Mouse (Mus musculus): ENCODE data around the gene 4933434E20Rik. TPM values are rescaled to one million over a fixed set of nuclear protein-coding genes. Genes with fewer than 3 reads are reported as not detected.

4933434E20Rik gene
- polyA plus RNA-seq, 1 experiment from 2014 or later, result 207 TPM

DNA sequence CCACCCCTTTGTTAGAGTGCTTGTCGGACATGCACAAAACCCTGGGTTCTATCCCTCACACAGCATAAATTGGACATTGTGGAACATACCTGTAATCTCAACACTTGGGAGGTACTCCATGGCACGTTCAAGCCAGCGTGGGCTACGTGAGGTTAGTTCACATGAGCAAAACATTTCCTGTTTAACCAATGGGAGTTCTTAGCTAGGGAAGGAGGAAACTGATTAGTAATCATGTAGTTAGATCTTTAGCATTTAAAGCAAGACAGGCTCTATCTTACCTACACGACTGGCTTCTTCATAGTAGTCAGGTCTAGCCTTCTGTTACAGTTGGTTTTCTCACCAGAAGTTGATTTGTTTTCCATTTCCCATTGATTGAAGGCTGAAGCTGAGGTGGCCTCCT, 34.6 kb downstream of the 4933434E20Rik start:
- Histone ChIP-seq H3K36me3 (ENCODE audit: control insufficient read depth, insufficient read depth, low read length) (peaks cover 35% of the 10 kb centered on the region), H3K27me3 (replicated peaks; ENCODE audit: control insufficient read depth, insufficient read depth, low read length) (no peaks in the 10 kb centered on the region), H3K4me1 (ENCODE audit: control insufficient read depth, insufficient read depth, low read depth, low read length) (peaks cover 32% of the 10 kb centered on the region), H3K27ac (ENCODE audit: low read depth, low read length) (no peak overlapping the region), H3K9ac (ENCODE audit: low read depth, low read length) (no peak overlapping the region), H3K4me3 (ENCODE audit: low read length) (no peak overlapping the region), H3K9me3 (ENCODE audit: control insufficient read depth, low read length) (no peaks in the 10 kb centered on the region), H3K4me2 (ENCODE audit: low read length) (no peak overlapping the region)
- 90% methylated on average over 5 of the region's 5 CpGs for WGBS
- no peak for ATAC-seq

GRCm38 (mm10) chr3:90088617-90089016, 37.2 kb downstream of the 4933434E20Rik start:
- Histone ChIP-seq H3K27ac (ENCODE audit: low read depth, low read length) (no peak overlapping the region), H3K9me3 (ENCODE audit: control insufficient read depth, low read length) (no peaks in the 10 kb centered on the region), H3K36me3 (ENCODE audit: control insufficient read depth, insufficient read depth, low read length) (peaks cover 50% of the 10 kb centered on the region), H3K27me3 (replicated peaks; ENCODE audit: control insufficient read depth, insufficient read depth, low read length) (no peaks in the 10 kb centered on the region), H3K4me3 (ENCODE audit: low read length) (no peak overlapping the region), H3K4me1 (ENCODE audit: control insufficient read depth, insufficient read depth, low read depth, low read length) (peaks cover 8% of the 10 kb centered on the region), H3K4me2 (ENCODE audit: low read length) (no peak overlapping the region), H3K9ac (ENCODE audit: low read depth, low read length) (no peak overlapping the region)
- ATAC-seq, result no peak
- WGBS, result 95% methylated on average over 2 of the region's 2 CpGs

DNA sequence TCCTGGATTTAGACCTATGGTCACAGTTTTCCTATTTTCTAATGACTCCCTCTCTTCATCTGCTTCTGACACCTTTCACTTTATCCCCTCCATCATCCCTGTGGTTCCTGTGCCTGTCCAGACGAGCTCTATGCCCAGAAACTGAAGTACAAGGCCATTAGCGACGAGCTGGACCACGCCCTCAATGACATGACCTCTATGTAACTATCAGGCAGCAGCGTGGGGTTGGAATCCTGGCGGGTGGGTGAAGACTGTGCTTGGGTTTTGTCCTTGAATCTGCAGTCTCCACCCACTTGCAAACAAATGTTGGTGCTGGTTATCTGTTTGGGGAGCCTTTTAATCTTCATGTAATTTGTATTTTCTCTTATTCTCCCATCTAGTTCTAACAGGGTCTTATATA, 39.5 kb downstream of the 4933434E20Rik start:
- H3K27me3 ChIP-seq (replicated peaks; ENCODE audit: control insufficient read depth, insufficient read depth, low read length), result no peaks in the 10 kb centered on the region
- WGBS, result 92% methylated on average over 6 of the region's 6 CpGs
- no peak overlapping the region for H3K4me3 ChIP-seq (ENCODE audit: low read length)
- peaks cover 54% of the 10 kb centered on the region for H3K36me3 ChIP-seq (ENCODE audit: control insufficient read depth, insufficient read depth, low read length)
- H3K27ac ChIP-seq (ENCODE audit: low read depth, low read length), result no peak overlapping the region
- no peaks in the 10 kb centered on the region for H3K4me1 ChIP-seq (ENCODE audit: control insufficient read depth, insufficient read depth, low read depth, low read length)
- H3K4me2 ChIP-seq (ENCODE audit: low read length), result no peak overlapping the region
- no peak for ATAC-seq
- H3K9ac ChIP-seq (ENCODE audit: low read depth, low read length), result no peak overlapping the region
- no peaks in the 10 kb centered on the region for H3K9me3 ChIP-seq (ENCODE audit: control insufficient read depth, low read length)

- Histone ChIP-seq H3K27ac (ENCODE audit: low read depth, low read length) (no peak overlapping the region), H3K27me3 (replicated peaks; ENCODE audit: control insufficient read depth, insufficient read depth, low read length) (no peaks in the 10 kb centered on the region), H3K9ac (ENCODE audit: low read depth, low read length) (no peak overlapping the region), H3K4me3 (ENCODE audit: low read length) (no peak overlapping the region), H3K4me1 (ENCODE audit: control insufficient read depth, insufficient read depth, low read depth, low read length) (no peaks in the 10 kb centered on the region), H3K4me2 (ENCODE audit: low read length) (no peak overlapping the region), H3K36me3 (ENCODE audit: control insufficient read depth, insufficient read depth, low read length) (peaks cover 42% of the 10 kb centered on the region), H3K9me3 (ENCODE audit: control insufficient read depth, low read length) (no peaks in the 10 kb centered on the region)
- no peak for ATAC-seq
- WGBS, result 95% methylated on average over 3 of the region's 3 CpGs
Measured at GRCm38 (mm10) chr3:90094453-90094852, 43.0 kb downstream of the 4933434E20Rik start.

- H3K36me3 ChIP-seq (ENCODE audit: control insufficient read depth, insufficient read depth, low read length), result peaks cover 16% of the 10 kb centered on the region
- no peak overlapping the region for H3K27ac ChIP-seq (ENCODE audit: low read depth, low read length)
- no peak overlapping the region for H3K9ac ChIP-seq (ENCODE audit: low read depth, low read length)
- H3K4me2 ChIP-seq (ENCODE audit: low read length), result no peak overlapping the region
- H3K4me1 ChIP-seq (ENCODE audit: control insufficient read depth, insufficient read depth, low read depth, low read length), result no peaks in the 10 kb centered on the region
- no peaks in the 10 kb centered on the region for H3K9me3 ChIP-seq (ENCODE audit: control insufficient read depth, low read length)
- no peak for ATAC-seq
- no peaks in the 10 kb centered on the region for H3K27me3 ChIP-seq (replicated peaks; ENCODE audit: control insufficient read depth, insufficient read depth, low read length)
- 75% methylated on average over 5 of the region's 5 CpGs for WGBS
- H3K4me3 ChIP-seq (ENCODE audit: low read length), result no peak overlapping the region
Measured at GRCm38 (mm10) chr3:90097928-90098327, 46.5 kb downstream of the 4933434E20Rik start.

- WGBS, result 88% methylated on average over 3 of the region's 3 CpGs
Measured at GRCm38 (mm10) chr3:90101010-90101409, 49.6 kb downstream of the 4933434E20Rik start.

GRCm38 (mm10) chr3:90101673-90102072, 50.2 kb downstream of the 4933434E20Rik start:
- H3K4me2 ChIP-seq (ENCODE audit: low read length), result no peak overlapping the region
- 95% methylated on average over 2 of the region's 2 CpGs for WGBS
- H3K36me3 ChIP-seq (ENCODE audit: control insufficient read depth, insufficient read depth, low read length), result peaks cover 9% of the 10 kb centered on the region; the same call in 1 of the 2 replicates
- H3K9me3 ChIP-seq (ENCODE audit: control insufficient read depth, low read length), result no peaks in the 10 kb centered on the region
- H3K27me3 ChIP-seq (replicated peaks; ENCODE audit: control insufficient read depth, insufficient read depth, low read length), result no peaks in the 10 kb centered on the region
- ATAC-seq, result no peak
- H3K9ac ChIP-seq (ENCODE audit: low read depth, low read length), result no peak overlapping the region
- H3K4me3 ChIP-seq (ENCODE audit: low read length), result no peak overlapping the region
- H3K27ac ChIP-seq (ENCODE audit: low read depth, low read length), result no peak overlapping the region
- no peaks in the 10 kb centered on the region for H3K4me1 ChIP-seq (ENCODE audit: control insufficient read depth, insufficient read depth, low read depth, low read length)

More at GRCm38 (mm10) chr3:90101010-90101409, 49.6 kb downstream of the 4933434E20Rik start:
- H3K9ac ChIP-seq (ENCODE audit: low read depth, low read length), result no peak overlapping the region
- H3K27me3 ChIP-seq (replicated peaks; ENCODE audit: control insufficient read depth, insufficient read depth, low read length), result no peaks in the 10 kb centered on the region
- no peak overlapping the region for H3K27ac ChIP-seq (ENCODE audit: low read depth, low read length)
- H3K9me3 ChIP-seq (ENCODE audit: control insufficient read depth, low read length), result no peaks in the 10 kb centered on the region
- no peak for ATAC-seq
- H3K36me3 ChIP-seq (ENCODE audit: control insufficient read depth, insufficient read depth, low read length), result peaks cover 9% of the 10 kb centered on the region; the same call in 1 of the 2 replicates
- no peak overlapping the region for H3K4me3 ChIP-seq (ENCODE audit: low read length)
- H3K4me2 ChIP-seq (ENCODE audit: low read length), result no peak overlapping the region
- no peaks in the 10 kb centered on the region for H3K4me1 ChIP-seq (ENCODE audit: control insufficient read depth, insufficient read depth, low read depth, low read length)

- H3K9me3 ChIP-seq (ENCODE audit: control insufficient read depth, low read length), result no peaks in the 10 kb centered on the region
- WGBS, result 76% methylated on average over 2 of the region's 2 CpGs
- H3K4me3 ChIP-seq (ENCODE audit: low read length), result no peak overlapping the region
- H3K4me2 ChIP-seq (ENCODE audit: low read length), result no peak overlapping the region
- H3K27ac ChIP-seq (ENCODE audit: low read depth, low read length), result no peak overlapping the region
- no peak overlapping the region for H3K9ac ChIP-seq (ENCODE audit: low read depth, low read length)
- ATAC-seq, result no peak
- H3K27me3 ChIP-seq (replicated peaks; ENCODE audit: control insufficient read depth, insufficient read depth, low read length), result no peaks in the 10 kb centered on the region
- H3K4me1 ChIP-seq (ENCODE audit: control insufficient read depth, insufficient read depth, low read depth, low read length), result no peaks in the 10 kb centered on the region
- peaks cover 9% of the 10 kb centered on the region; the same call in 1 of the 2 replicates for H3K36me3 ChIP-seq (ENCODE audit: control insufficient read depth, insufficient read depth, low read length)
Measured at GRCm38 (mm10) chr3:90102239-90102638, 50.8 kb downstream of the 4933434E20Rik start.

GRCm38 (mm10) chr3:90103176-90103575, 51.7 kb downstream of the 4933434E20Rik start:
- H3K27me3 ChIP-seq (replicated peaks; ENCODE audit: control insufficient read depth, insufficient read depth, low read length), result no peaks in the 10 kb centered on the region
- H3K4me3 ChIP-seq (ENCODE audit: low read length), result no peak overlapping the region
- H3K4me2 ChIP-seq (ENCODE audit: low read length), result no peak overlapping the region
- no peak overlapping the region for H3K27ac ChIP-seq (ENCODE audit: low read depth, low read length)
- 92% methylated on average over 2 of the region's 2 CpGs for WGBS
- no peak overlapping the region for H3K9ac ChIP-seq (ENCODE audit: low read depth, low read length)
- H3K4me1 ChIP-seq (ENCODE audit: control insufficient read depth, insufficient read depth, low read depth, low read length), result no peaks in the 10 kb centered on the region
- ATAC-seq, result no peak
- no peaks in the 10 kb centered on the region for H3K9me3 ChIP-seq (ENCODE audit: control insufficient read depth, low read length)
- H3K36me3 ChIP-seq (ENCODE audit: control insufficient read depth, insufficient read depth, low read length), result peaks cover 9% of the 10 kb centered on the region; the same call in 1 of the 2 replicates

DNA sequence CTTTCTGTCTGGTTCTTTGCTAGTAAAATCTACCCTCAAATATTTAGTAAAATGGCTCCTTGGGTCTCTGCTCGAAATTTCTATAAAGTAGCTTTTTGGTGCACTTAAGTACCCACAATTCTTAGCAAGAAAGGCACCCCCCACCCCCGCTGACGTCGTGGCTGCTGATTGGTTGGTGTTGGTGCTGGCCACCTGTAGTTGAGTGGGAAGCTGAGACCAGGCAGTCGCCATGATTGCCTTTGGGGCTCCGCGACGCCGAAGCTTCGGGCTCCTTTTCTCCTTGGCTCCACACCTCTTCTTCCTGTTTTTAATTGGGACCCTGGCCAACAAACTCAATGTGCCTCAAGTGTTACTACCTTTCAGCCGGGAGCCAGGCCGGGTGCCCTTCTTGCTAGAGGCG, 52.5 kb downstream of the 4933434E20Rik start, which contains the start of gene Nup210l:
TSS of gene Nup210l (plus strand) at position 195 of the 400 bp plus-strand sequence.
- Histone ChIP-seq H3K36me3 (ENCODE audit: control insufficient read depth, insufficient read depth, low read length) (peaks cover 6% of the 10 kb centered on the region; the same call in 1 of the 2 replicates), H3K4me3 (ENCODE audit: low read length) (no peak within 1 kb of the TSS), H3K9ac (ENCODE audit: low read depth, low read length) (no peak within 1 kb of the TSS), H3K4me1 (ENCODE audit: control insufficient read depth, insufficient read depth, low read depth, low read length) (no peaks in the 10 kb centered on the region), H3K9me3 (ENCODE audit: control insufficient read depth, low read length) (no peaks in the 10 kb centered on the region), H3K4me2 (ENCODE audit: low read length) (no peak within 1 kb of the TSS), H3K27me3 (replicated peaks; ENCODE audit: control insufficient read depth, insufficient read depth, low read length) (no peaks in the 10 kb centered on the region), H3K27ac (ENCODE audit: low read depth, low read length) (no peak within 1 kb of the TSS)
- no peak for ATAC-seq
- 87% methylated on average over 13 of the region's 13 CpGs for WGBS

Measured in hindbrain, embryonic 16.5 days (tissue).